27 mouse cellular contexts compared by ENCODE assay signal in genomic region chr10:39906799-39907658, GRCm38 (mm10). TPM values are rescaled to one million over a fixed set of nuclear protein-coding genes. Genes with fewer than 3 reads are reported as not detected.
A peak's percentile ranks its signal among the peaks of the same experiment; 100 is the strongest.
DNase-seq lines count a peak whose midpoint lies in the region; ATAC-seq and TF ChIP-seq lines count a peak whose summit lies in the region.
"Had no signal": no experiment of that assay in that cellular context is flagged by ENCODE, and none has a peak within 500 bp of the region (broad histone marks: within the 10 kb centered on the region; RNA-seq: fewer than 3 reads in every experiment).

No protein-coding gene starts in this region.

- H3K27ac ChIP-seq in kidney, adult 2 months (ENCODE audit: insufficient read depth, low read depth, low read length), result peak overlapping the region; percentile 72
- 0 out of 2 replicates have a peak overlapping the region, but pooled peaks have one; percentile 7 for H3K27ac ChIP-seq in stomach, embryonic 15.5 days
- H3K27ac ChIP-seq in heart, embryonic 10.5 days, result no peak overlapping the region
- H3K27ac ChIP-seq: embryonic facial prominence, embryonic 15.5 days; hindbrain, embryonic 14.5 days; limb, embryonic 15.5 days; liver, embryonic 15.5 days; midbrain, embryonic 12.5 days had no signal

- CTCF ChIA-PET in Patski (lab: Charles Lee), result interaction anchor here (1.0 to 1.3 kb wide), 2 partner anchors 9 to 28 kb away, joined by 3 read pairs; no protein-coding TSS in a partner anchor

- H3K4me3 ChIP-seq in kidney, adult 2 months (ENCODE audit: insufficient read depth, low read depth, low read length), result no peak overlapping the region
- H3K4me3 ChIP-seq in stomach, embryonic 15.5 days (replicated peaks), result no peak overlapping the region
- H3K4me3 ChIP-seq in heart, embryonic 10.5 days, result no peak overlapping the region
- H3K4me3 ChIP-seq: embryonic facial prominence, embryonic 15.5 days; limb, embryonic 15.5 days; liver, embryonic 15.5 days; midbrain, embryonic 12.5 days had no signal

- no peak overlapping the region for H3K9ac ChIP-seq in stomach, embryonic 15.5 days
- H3K9ac ChIP-seq: embryonic facial prominence, embryonic 15.5 days; hindbrain, embryonic 14.5 days; limb, embryonic 15.5 days; liver, embryonic 15.5 days; midbrain, embryonic 12.5 days had no signal

- POLR2A ChIA-PET in Patski (lab: Charles Lee), result no interaction called here

- TF ChIP-seq POLR2A in kidney, adult 2 months (IDR thresholded peaks at IDR 0.05; ENCODE audit: low read depth, low read length), result no peak

- in situ Hi-C loops in Patski (cut with MboI; ENCODE audit: low pct_unique_long_range_greater_than_20kb), result no loop called here

- no peak overlapping the region for H3K4me2 ChIP-seq in stomach, embryonic 15.5 days
- H3K4me2 ChIP-seq: embryonic facial prominence, embryonic 15.5 days; hindbrain, embryonic 14.5 days; limb, embryonic 15.5 days; liver, embryonic 15.5 days; midbrain, embryonic 12.5 days had no signal

- H3K27me3 ChIP-seq in Patski, result no peaks in the 10 kb centered on the region
- no peaks in the 10 kb centered on the region for H3K27me3 ChIP-seq in kidney, adult 2 months (replicated peaks; ENCODE audit: control insufficient read depth, insufficient read depth, low read length)
- no peaks in the 10 kb centered on the region for H3K27me3 ChIP-seq in stomach, embryonic 15.5 days (replicated peaks)
- H3K27me3 ChIP-seq in heart, embryonic 10.5 days (ENCODE audit: insufficient read depth, poor library complexity, severe bottlenecking), result no peaks in the 10 kb centered on the region
- H3K27me3 ChIP-seq: embryonic facial prominence, embryonic 15.5 days; limb, embryonic 15.5 days; liver, embryonic 15.5 days; midbrain, embryonic 12.5 days had no signal

- ATAC-seq in Patski, result peak; percentile 57
- ATAC-seq in stomach, embryonic 15.5 days (ENCODE audit: insufficient read depth, low FRiP score, low read depth), result peak; percentile 80; the same call in 1 of the 2 replicates
- ATAC-seq in megakaryocyte progenitor cell, adult 5-6 weeks (replicated peaks; ENCODE audit: poor library complexity), result no peak
- ATAC-seq: CD4-positive, CD25-positive, alpha-beta regulatory T cell, adult 4 months; forebrain, embryonic 16.5 days; lung, postnatal 0 days had no signal

- TF ChIP-seq CTCF in Patski (IDR thresholded peaks at IDR 0.05), result no peak
- no peak for TF ChIP-seq CTCF in kidney, adult 2 months (conservative IDR thresholded peaks at IDR 0.05; ENCODE audit: insufficient read depth, insufficient read length, low read depth, low read length)

- no peaks in the 10 kb centered on the region for H3K9me3 ChIP-seq in stomach, embryonic 15.5 days
- H3K9me3 ChIP-seq in heart, embryonic 10.5 days, result no peaks in the 10 kb centered on the region
- H3K9me3 ChIP-seq: embryonic facial prominence, embryonic 15.5 days; limb, embryonic 15.5 days; liver, embryonic 15.5 days; midbrain, embryonic 12.5 days had no signal

- no peaks in the 10 kb centered on the region for H3K36me3 ChIP-seq in kidney, adult 2 months (ENCODE audit: control insufficient read depth, insufficient read depth, low read length)
- no peaks in the 10 kb centered on the region for H3K36me3 ChIP-seq in stomach, embryonic 15.5 days
- H3K36me3 ChIP-seq in heart, embryonic 10.5 days, result no peaks in the 10 kb centered on the region
- H3K36me3 ChIP-seq: embryonic facial prominence, embryonic 15.5 days; limb, embryonic 15.5 days; liver, embryonic 15.5 days; midbrain, embryonic 12.5 days had no signal

- WGBS in kidney, adult 2 months, result 34% methylated on average over 10 of the region's 10 CpGs
- 58% methylated on average over 10 of the region's 10 CpGs for WGBS in stomach, embryonic 15.5 days
- WGBS in heart, embryonic 10.5 days, result 74% methylated on average over 10 of the region's 10 CpGs

- H3K4me1 ChIP-seq in kidney, adult 2 months (ENCODE audit: control insufficient read depth, insufficient read depth, low read length), result peaks cover 17% of the 10 kb centered on the region; the same call in 1 of the 2 replicates
- H3K4me1 ChIP-seq in stomach, embryonic 15.5 days, result no peaks in the 10 kb centered on the region
- H3K4me1 ChIP-seq in heart, embryonic 10.5 days, result no peaks in the 10 kb centered on the region
- H3K4me1 ChIP-seq: embryonic facial prominence, embryonic 15.5 days; limb, embryonic 15.5 days; liver, embryonic 15.5 days; midbrain, embryonic 12.5 days had no signal

- DNase-seq in Patski (ENCODE audit: low read depth, low spot score), result no peak
- DNase-seq in kidney, adult 2 months, result peak; percentile 90
- peak; percentile 60 for DNase-seq in kidney, postnatal 14 days
- no peak for DNase-seq in heart, embryonic 10.5 days (ENCODE audit: low spot score)
- no peak for DNase-seq in left cerebral cortex, adult 11 months (ENCODE audit: low spot score)
- DNase-seq: adrenal gland, postnatal 36 days; cerebellum, adult 18-20 months; cerebellum, postnatal 25 days; heart, adult 11 months; heart, postnatal 36 days; layer of hippocampus, postnatal 36 days; right cerebral cortex, adult 18-20 months; spleen, adult 18-20 months had no signal

RNA-seq across cellular contexts. Expression of gene Mfsd4b4, which starts 8.0 kb away (rescaled TPM):
- polyA plus RNA-seq in Patski (2021), result 7.5 TPM
- 3.2 and 3.4 TPM in 2 replicates for polyA plus RNA-seq in kidney, adult 2 months (2012; rRNA removed)
- polyA plus RNA-seq in stomach, embryonic 15.5 days (2015; fragmentation: Nextera tagmentation; extraction: Ambion mirVana), result 3.6 and 4.8 TPM in 2 replicates
- 4.6 and 4.9 TPM in 2 replicates for polyA plus RNA-seq in heart, embryonic 10.5 days (2016; fragmentation: Nextera tagmentation; extraction: Ambion mirVana)
- total RNA-seq in megakaryocyte progenitor cell, adult 5-6 weeks (2015), result 4.9 and 6.6 TPM in 2 replicates
- 5.4 and 6.1 TPM in 2 replicates for total RNA-seq in megakaryocyte progenitor cell, adult 5-6 weeks (2017)

RNA-seq across cellular contexts. Expression of gene Mfsd4b2, which starts 19.7 kb away (rescaled TPM):
- polyA plus RNA-seq in Patski (2021), result 0.09 TPM
- 0.38 and 0.53 TPM in 2 replicates for polyA plus RNA-seq in kidney, adult 2 months (2012; rRNA removed)
- 0.19 and 0.23 TPM in 2 replicates for polyA plus RNA-seq in stomach, embryonic 15.5 days (2015; fragmentation: Nextera tagmentation; extraction: Ambion mirVana)
- polyA plus RNA-seq in heart, embryonic 10.5 days (2016; fragmentation: Nextera tagmentation; extraction: Ambion mirVana), result not detected in 2 replicates
- not detected in 2 replicates for total RNA-seq in megakaryocyte progenitor cell, adult 5-6 weeks (2015)
- not detected in 2 replicates for total RNA-seq in megakaryocyte progenitor cell, adult 5-6 weeks (2017)
- total RNA-seq: ES-E14; monocyte, adult 5-6 weeks had no signal
- polyA plus RNA-seq: CD4-positive, CD25-positive, alpha-beta regulatory T cell, adult 4 months; embryonic facial prominence, embryonic 15.5 days; forebrain, embryonic 16.5 days; heart, embryonic 14.5 days; hindbrain, embryonic 14.5 days; limb, embryonic 15.5 days; liver, embryonic 15.5 days; lung, postnatal 0 days; midbrain, embryonic 12.5 days; neural tube, embryonic 11.5 days had no signal

RNA-seq across cellular contexts. Expression of gene Mfsd4b3, which starts 52.9 kb away (rescaled TPM):
- polyA plus RNA-seq in Patski (2021), result 0.74 TPM
- polyA plus RNA-seq in kidney, adult 2 months (2012; rRNA removed), result 15.8 and 17.4 TPM in 2 replicates
- polyA plus RNA-seq in stomach, embryonic 15.5 days (2015; fragmentation: Nextera tagmentation; extraction: Ambion mirVana), result 1.1 and 1.5 TPM in 2 replicates
- 0.58 and 0.94 TPM in 2 replicates for polyA plus RNA-seq in heart, embryonic 10.5 days (2016; fragmentation: Nextera tagmentation; extraction: Ambion mirVana)
- total RNA-seq in megakaryocyte progenitor cell, adult 5-6 weeks (2015), result not detected in 2 replicates
- total RNA-seq in megakaryocyte progenitor cell, adult 5-6 weeks (2017), result 0.25 TPM in 1 of 2 replicates, not detected in the other
- total RNA-seq: layer of hippocampus, postnatal 36 days had no signal
- polyA plus RNA-seq: CD4-positive, CD25-positive, alpha-beta regulatory T cell, adult 4 months; forebrain, embryonic 16.5 days; neural tube, embryonic 11.5 days had no signal

Comparison
In these comparisons a context has a peak if more than half of its experiments do, and no peak if none do; other contexts are left out.
1. DNase-seq: peak in kidney, adult 2 months (single experiment) and kidney, postnatal 14 days (single experiment); none in Patski (single experiment), heart, embryonic 10.5 days (single experiment) and left cerebral cortex, adult 11 months (single experiment).